Mouse (Mus musculus): ENCODE measurements around the gene Rin3.

DNA sequence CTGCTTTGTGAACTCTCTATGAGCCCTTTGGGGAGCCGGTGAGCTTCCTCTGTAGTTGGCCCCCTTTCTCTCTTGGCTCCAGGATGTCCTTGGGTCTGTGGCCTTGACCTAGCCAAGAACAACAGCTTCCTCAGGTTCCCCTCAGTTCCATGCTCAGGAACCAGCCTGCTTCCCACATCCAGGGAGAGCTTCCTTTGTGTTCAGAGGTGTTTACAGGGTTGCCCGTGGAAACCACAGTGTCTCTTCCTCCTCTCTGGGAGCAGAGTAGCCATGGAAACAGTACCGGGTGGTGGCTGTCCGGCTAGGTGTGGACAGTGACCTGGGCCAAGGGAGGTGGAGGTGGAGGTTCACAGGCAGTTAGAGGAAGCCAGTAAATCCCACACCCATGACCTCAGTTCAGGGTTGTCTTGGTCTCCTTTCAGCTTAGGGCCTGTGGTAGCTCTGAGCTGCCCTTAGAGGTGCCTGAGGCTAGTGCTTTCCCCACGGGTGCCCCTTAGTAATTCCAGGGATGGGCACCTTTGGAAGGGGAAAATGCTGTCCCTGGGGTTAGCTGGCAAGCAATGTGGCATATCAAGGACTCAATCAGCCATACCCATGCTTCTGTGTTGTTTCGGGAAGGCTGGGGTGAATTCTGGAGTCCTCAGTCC lies 40.6 kb upstream of the Rin3 start:
- TF ChIP-seq CTCF (IDR thresholded peaks at IDR 0.05; ENCODE audit: low read depth) (no peak), EP300 (IDR thresholded peaks at IDR 0.05; ENCODE audit: low read depth) (peak; percentile 58; the same call in 1 of the 2 replicates)
